Mouse (Mus musculus) megakaryocyte progenitor cell, adult 5-6 weeks (primary cell): Measurements from ENCODE around the gene Tbx4. TPM values are rescaled to one million over a fixed set of nuclear protein-coding genes. Genes with fewer than 3 reads are reported as not detected.

Source experiments
- ATAC-seq: replicated peaks from 2 replicates; pipeline ENCODE4 v1.8.0; 2016; ENCODE audit warnings: mild to moderate bottlenecking, moderate TSS enrichment, inconsistent platforms; ENCODE audit not compliant: poor library complexity
- total RNA-seq, 2 experiments: library from RNA; stranded (forward) in 1 of 2; stranded (reverse) in 1 of 2; fragments of 157-497, 149-512 nt in 1 of 2; fragments of 200-1000 nt in 1 of 2; gene quantifications; 2 replicates each; pipeline versions ENCODE4 v1.2.3 to v1.2.4; 2015 to 2017

Tbx4 gene
- total RNA-seq, 2 experiments from 2014 or later: not detected

GRCm38 (mm10) chr11:85894731-85895545 lies 8.7 kb downstream of the Tbx4 start:
- peak; percentile 10; the same call in 1 of the 2 replicates for ATAC-seq

GRCm38 (mm10) chr11:85896335-85896985 lies 10.2 kb downstream of the Tbx4 start:
- no peak for ATAC-seq

GRCm38 (mm10) chr11:85900291-85900690 lies 14.1 kb downstream of the Tbx4 start:
- no peak for ATAC-seq

- peak; percentile 54; the same call in 1 of the 2 replicates for ATAC-seq
Measured at GRCm38 (mm10) chr11:85909514-85909913, 23.3 kb downstream of the Tbx4 start.

- no peak for ATAC-seq
Measured at GRCm38 (mm10) chr11:85910133-85910532, 23.9 kb downstream of the Tbx4 start.

GRCm38 (mm10) chr11:85913506-85913905 lies 27.3 kb downstream of the Tbx4 start:
- no peak for ATAC-seq

- ATAC-seq: no peak
Measured at GRCm38 (mm10) chr11:85917091-85917992, 31.1 kb downstream of the Tbx4 start.

- ATAC-seq: no peak
Measured at GRCm38 (mm10) chr11:85917993-85918325, 31.7 kb downstream of the Tbx4 start.

- ATAC-seq: no peak
Measured at GRCm38 (mm10) chr11:85918388-85918940, 32.2 kb downstream of the Tbx4 start.

- ATAC-seq: peak; percentile 72
Measured at GRCm38 (mm10) chr11:85925294-85925743, 39.1 kb downstream of the Tbx4 start.

- no peak for ATAC-seq
Measured at GRCm38 (mm10) chr11:85926287-85926764, 40.1 kb downstream of the Tbx4 start.

GRCm38 (mm10) chr11:85928106-85928505 lies 41.9 kb downstream of the Tbx4 start:
- ATAC-seq: no peak

- ATAC-seq: no peak
Measured at GRCm38 (mm10) chr11:85929651-85930050, 43.4 kb downstream of the Tbx4 start.

GRCm38 (mm10) chr11:85941785-85942570 lies 55.8 kb downstream of the Tbx4 start:
- no peak for ATAC-seq

GRCm38 (mm10) chr11:85948765-85949164 lies 62.5 kb downstream of the Tbx4 start:
- no peak for ATAC-seq

- ATAC-seq: 0 out of 2 replicates have a peak, but pooled peaks have one; percentile 42
Measured at GRCm38 (mm10) chr11:85949749-85950148, 63.5 kb downstream of the Tbx4 start.

- ATAC-seq: no peak
Measured at GRCm38 (mm10) chr11:85952538-85952937, 66.3 kb downstream of the Tbx4 start.

GRCm38 (mm10) chr11:85955611-85956010 lies 69.4 kb downstream of the Tbx4 start:
- ATAC-seq: no peak

GRCm38 (mm10) chr11:85956422-85956821 lies 70.2 kb downstream of the Tbx4 start:
- ATAC-seq: 0 out of 2 replicates have a peak, but pooled peaks have one; percentile 9
